In the genomic region with DNA sequence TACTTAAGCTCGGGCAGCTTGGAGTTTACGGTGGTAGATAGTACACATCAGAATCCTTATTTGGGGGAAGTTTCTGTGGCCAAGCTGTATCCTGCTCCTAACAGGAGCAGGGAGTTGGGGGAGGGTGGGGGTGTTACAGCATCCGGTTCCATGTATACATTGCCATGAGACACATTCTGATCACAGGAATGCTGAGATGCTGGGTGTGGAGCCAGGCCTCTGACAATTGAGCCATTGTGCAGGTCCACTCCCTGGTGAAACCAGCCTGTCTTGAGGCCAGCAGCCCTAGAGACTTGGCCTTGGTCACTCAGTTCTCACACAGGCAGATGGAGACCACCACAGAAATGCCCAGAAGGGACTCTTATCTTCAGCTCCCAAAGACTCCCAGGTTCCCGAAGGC, we compare ENCODE assay signal across 11 mouse cellular contexts. TPM values are rescaled to one million over a fixed set of nuclear protein-coding genes. Genes with fewer than 3 reads are reported as not detected.
DNase-seq lines count a peak whose midpoint lies in the region; ATAC-seq lines count a peak whose summit lies in the region.
"Had no signal": no experiment of that assay in that cellular context is flagged by ENCODE, and none has a peak within 500 bp of the region (broad histone marks: within the 10 kb centered on the region; RNA-seq: fewer than 3 reads in every experiment).

No protein-coding gene starts in this region.

- no peak overlapping the region for H3K4me3 ChIP-seq in hindbrain, embryonic 10.5 days
- H3K4me3 ChIP-seq in hindbrain, embryonic 13.5 days, result no peak overlapping the region
- H3K4me3 ChIP-seq in intestine, embryonic 16.5 days (ENCODE audit: low read length), result no peak overlapping the region
- no peak overlapping the region for H3K4me3 ChIP-seq in midbrain, embryonic 16.5 days (ENCODE audit: low read depth, low read length)
- H3K4me3 ChIP-seq: midbrain, embryonic 13.5 days had no signal

- H3K9ac ChIP-seq in hindbrain, embryonic 13.5 days, result no peak overlapping the region
- no peak overlapping the region; the same call in 1 of the 2 replicates for H3K9ac ChIP-seq in intestine, embryonic 16.5 days (ENCODE audit: low read depth, low read length)
- no peak overlapping the region for H3K9ac ChIP-seq in midbrain, embryonic 16.5 days (ENCODE audit: low read depth, low read length)
- H3K9ac ChIP-seq: liver, postnatal 0 days had no signal

- no peak for ATAC-seq in hindbrain, embryonic 13.5 days (ENCODE audit: low FRiP score)
- no peak for ATAC-seq in intestine, embryonic 16.5 days
- ATAC-seq in midbrain, embryonic 16.5 days, result no peak
- ATAC-seq: liver, postnatal 0 days; midbrain, embryonic 13.5 days had no signal

- WGBS in hindbrain, embryonic 10.5 days, result 85% methylated on average over 4 of the region's 4 CpGs
- 91% methylated on average over 4 of the region's 4 CpGs for WGBS in hindbrain, embryonic 13.5 days
- WGBS in intestine, embryonic 16.5 days, result 58% methylated on average over 4 of the region's 4 CpGs
- 86% methylated on average over 4 of the region's 4 CpGs for WGBS in midbrain, embryonic 16.5 days

- DNase-seq in hindbrain, embryonic 10.5 days (ENCODE audit: low spot score), result peak; percentile 19
- DNase-seq in 3T3-L1 (ENCODE audit: low read depth, low spot score) (peak; percentile 83), NIH3T3 (ENCODE audit: low read depth) (peak; percentile 63), adipocyte (ENCODE audit: low spot score) (no peak)
- no peak for DNase-seq in thymus, postnatal 36 days
- DNase-seq: cerebellum, adult 11-12 months had no signal

- 0 out of 2 replicates have a peak overlapping the region, but pooled peaks have one; percentile 25 for H3K27ac ChIP-seq in hindbrain, embryonic 10.5 days
- no peak overlapping the region for H3K27ac ChIP-seq in hindbrain, embryonic 13.5 days
- no peak overlapping the region; the same call in 1 of the 2 replicates for H3K27ac ChIP-seq in intestine, embryonic 16.5 days (ENCODE audit: low read length)
- no peak overlapping the region for H3K27ac ChIP-seq in midbrain, embryonic 16.5 days (ENCODE audit: low read length)
- H3K27ac ChIP-seq: midbrain, embryonic 13.5 days had no signal

- no peaks in the 10 kb centered on the region for H3K9me3 ChIP-seq in hindbrain, embryonic 10.5 days
- H3K9me3 ChIP-seq in hindbrain, embryonic 13.5 days, result no peaks in the 10 kb centered on the region
- no peaks in the 10 kb centered on the region for H3K9me3 ChIP-seq in intestine, embryonic 16.5 days (ENCODE audit: control insufficient read depth, low read length)
- H3K9me3 ChIP-seq in midbrain, embryonic 16.5 days (replicated peaks; ENCODE audit: control insufficient read depth, low read length, poor library complexity, severe bottlenecking), result no peaks in the 10 kb centered on the region
- H3K9me3 ChIP-seq: midbrain, embryonic 13.5 days had no signal

- H3K4me1 ChIP-seq in hindbrain, embryonic 10.5 days (replicated peaks), result peaks cover 60% of the 10 kb centered on the region
- peaks cover 71% of the 10 kb centered on the region for H3K4me1 ChIP-seq in hindbrain, embryonic 13.5 days (replicated peaks)
- peaks cover 45% of the 10 kb centered on the region for H3K4me1 ChIP-seq in intestine, embryonic 16.5 days (ENCODE audit: control insufficient read depth, insufficient read depth, low read length)
- H3K4me1 ChIP-seq in midbrain, embryonic 16.5 days (ENCODE audit: control insufficient read depth, insufficient read depth, low read length), result peaks cover 22% of the 10 kb centered on the region

- H3K36me3 ChIP-seq in hindbrain, embryonic 10.5 days, result peaks cover 34% of the 10 kb centered on the region
- H3K36me3 ChIP-seq in hindbrain, embryonic 13.5 days, result 0 out of 2 replicates have a peak, but pooled peaks cover 11% of the 10 kb centered on the region
- no peaks in the 10 kb centered on the region for H3K36me3 ChIP-seq in intestine, embryonic 16.5 days (ENCODE audit: control insufficient read depth, insufficient read depth, low read length)
- H3K36me3 ChIP-seq in midbrain, embryonic 16.5 days (ENCODE audit: control insufficient read depth, insufficient read depth, low read length), result no peaks in the 10 kb centered on the region
- H3K36me3 ChIP-seq: midbrain, embryonic 13.5 days had no signal

- H3K27me3 ChIP-seq in hindbrain, embryonic 10.5 days (ENCODE audit: insufficient read depth, poor library complexity, severe bottlenecking), result no peaks in the 10 kb centered on the region
- no peaks in the 10 kb centered on the region for H3K27me3 ChIP-seq in hindbrain, embryonic 13.5 days
- H3K27me3 ChIP-seq in intestine, embryonic 16.5 days (replicated peaks; ENCODE audit: control insufficient read depth, insufficient read depth, low read length), result no peaks in the 10 kb centered on the region
- no peaks in the 10 kb centered on the region for H3K27me3 ChIP-seq in midbrain, embryonic 16.5 days (ENCODE audit: control insufficient read depth, insufficient read depth, low read depth, low read length)
- H3K27me3 ChIP-seq: midbrain, embryonic 13.5 days had no signal

- H3K4me2 ChIP-seq in hindbrain, embryonic 13.5 days, result no peak overlapping the region
- peak overlapping the region; percentile 33 for H3K4me2 ChIP-seq in intestine, embryonic 16.5 days (ENCODE audit: low read depth, low read length)
- no peak overlapping the region for H3K4me2 ChIP-seq in midbrain, embryonic 16.5 days (ENCODE audit: low read length)
- H3K4me2 ChIP-seq: midbrain, embryonic 13.5 days had no signal

RNA-seq across cellular contexts. Expression of a gene that starts 3.8 kb away (rescaled TPM):
- polyA plus RNA-seq in hindbrain, embryonic 10.5 days (2016; fragmentation: Nextera tagmentation; extraction: Ambion mirVana), result 26.0 and 26.7 TPM in 2 replicates
- 16.9 and 17.9 TPM in 2 replicates for polyA plus RNA-seq in hindbrain, embryonic 13.5 days (2015; fragmentation: Nextera tagmentation; extraction: Ambion mirVana)
- 41.6 and 42.9 TPM in 2 replicates for polyA plus RNA-seq in intestine, embryonic 16.5 days (2015; fragmentation: Nextera tagmentation; extraction: Ambion mirVana)
- polyA plus RNA-seq in midbrain, embryonic 16.5 days (2015; fragmentation: Nextera tagmentation; extraction: Ambion mirVana), result 9.8 and 10.6 TPM in 2 replicates

Comparison
In these comparisons a context has a peak if more than half of its experiments do, and no peak if none do; other contexts are left out.
1. DNase-seq: peak in hindbrain, embryonic 10.5 days (single experiment), 3T3-L1 (single experiment) and NIH3T3 (single experiment); none in thymus, postnatal 36 days (0 of 2) and adipocyte (single experiment).